Mouse (Mus musculus) bone marrow, adult 2 months (tissue): ENCODE measurements at regions not wholly inside any gene's neighbourhood (a gene's known extent, or its start where the extent isn't known, plus 50 kb on each side); places are given as distances from the start of the nearest gene placed in this dataset.

Source experiments
- CTCF ChIP-seq: fragments of 200-500 bp; IDR thresholded peaks from 2 replicates; pipeline ENCODE4 v1.5.1; 2011; ENCODE audit warnings: low read length, control low read depth; ENCODE audit not compliant: control insufficient read depth, insufficient read depth
- POLR2A ChIP-seq: fragments of 200-500 bp; IDR thresholded peaks from 2 replicates; pipeline ENCODE4 v1.6.1; 2011; ENCODE audit warnings: low read depth, mild to moderate bottlenecking, control low read depth, low read length, borderline replicate concordance; ENCODE audit not compliant: control insufficient read depth

DNA sequence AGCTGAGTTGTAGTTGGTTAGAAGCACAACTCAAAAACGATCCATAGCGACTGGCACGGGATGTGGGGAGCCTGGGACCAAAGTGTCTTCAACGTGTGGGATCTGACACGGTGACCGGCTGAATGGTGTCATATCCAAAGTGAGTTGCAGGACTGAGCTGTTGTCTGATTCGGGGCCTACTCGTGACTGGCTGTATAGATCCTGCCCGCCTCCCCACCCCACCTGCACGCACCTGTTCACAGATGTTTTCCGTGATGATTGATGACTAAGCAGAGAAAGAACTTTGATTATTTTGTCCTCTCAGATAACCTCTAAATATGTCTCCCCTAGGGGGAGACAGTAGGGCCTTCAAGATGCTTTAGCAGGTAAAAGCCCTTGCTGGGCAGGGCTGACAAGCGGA is 83.2 kb downstream of the Zfp281 start:
- TF ChIP-seq CTCF (no peak), POLR2A (no peak)
